Mouse (Mus musculus): Measurements from ENCODE around the gene Fat2. TPM values are rescaled to one million over a fixed set of nuclear protein-coding genes. Genes with fewer than 3 reads are reported as not detected.

Fat2 gene
- total RNA-seq, 1 experiment from 2014 or later, result not detected

DNA sequence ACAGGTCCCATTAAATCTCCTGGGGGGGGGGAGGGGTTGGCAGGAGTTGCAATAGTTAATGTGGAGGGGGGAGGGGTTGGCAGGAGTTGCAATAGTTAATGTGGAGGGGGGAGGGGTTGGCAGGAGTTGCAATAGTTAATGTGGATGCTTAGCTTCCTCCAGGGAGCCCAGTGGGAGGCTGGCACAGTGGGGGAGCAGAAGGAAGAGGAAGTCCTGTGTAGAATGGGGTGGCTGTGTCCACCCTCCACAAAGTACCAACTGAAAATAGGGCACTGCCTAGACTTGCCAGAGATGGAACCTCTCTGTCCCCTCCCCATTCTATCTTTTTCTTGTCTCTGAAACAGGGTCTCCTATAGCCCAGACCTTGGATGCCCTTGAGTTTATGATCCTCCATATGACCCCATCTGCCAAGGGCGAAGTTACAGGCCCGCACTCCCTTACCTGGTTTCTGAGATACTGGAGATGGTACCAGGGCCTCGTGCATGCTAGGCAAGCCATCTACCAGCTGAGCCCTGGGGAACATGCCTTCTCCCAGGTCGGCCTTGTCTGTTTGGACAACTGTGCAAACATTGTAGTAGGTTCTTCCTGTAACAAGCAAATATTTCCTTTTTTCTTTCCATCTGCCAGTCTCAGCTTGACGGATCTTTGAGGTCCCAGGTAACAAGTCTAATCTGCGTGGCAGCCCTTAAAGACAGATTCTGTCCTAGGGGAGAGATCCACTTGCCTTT, 126.6 kb downstream of the Fat2 start:
- peak; percentile 44; the same call in 1 of the 2 replicates for ATAC-seq (replicated peaks; ENCODE audit: insufficient number of reproducible peaks, low FRiP score, low TSS enrichment, poor library complexity, severe bottlenecking)

DNA sequence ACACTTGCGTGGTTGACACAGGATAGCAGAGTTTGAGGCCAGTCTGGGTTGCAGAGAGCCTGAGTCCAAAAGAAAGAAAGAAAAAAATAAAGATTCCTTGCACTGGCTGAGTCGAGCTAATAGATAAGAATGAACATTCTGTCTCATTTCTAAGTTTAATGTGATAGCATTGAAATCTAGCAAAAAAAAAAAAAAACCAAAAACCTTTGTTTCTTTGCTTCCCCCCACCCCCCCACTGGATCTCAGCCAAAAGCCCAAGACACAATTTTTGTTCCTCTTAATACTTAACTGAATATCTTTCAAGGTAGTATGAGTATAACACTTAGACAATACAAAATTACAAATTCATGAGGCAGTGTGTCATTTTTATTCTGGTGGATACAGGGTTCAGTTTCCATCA, 127.3 kb downstream of the Fat2 start:
- no peak for ATAC-seq (replicated peaks; ENCODE audit: insufficient number of reproducible peaks, low FRiP score, low TSS enrichment, poor library complexity, severe bottlenecking)

DNA sequence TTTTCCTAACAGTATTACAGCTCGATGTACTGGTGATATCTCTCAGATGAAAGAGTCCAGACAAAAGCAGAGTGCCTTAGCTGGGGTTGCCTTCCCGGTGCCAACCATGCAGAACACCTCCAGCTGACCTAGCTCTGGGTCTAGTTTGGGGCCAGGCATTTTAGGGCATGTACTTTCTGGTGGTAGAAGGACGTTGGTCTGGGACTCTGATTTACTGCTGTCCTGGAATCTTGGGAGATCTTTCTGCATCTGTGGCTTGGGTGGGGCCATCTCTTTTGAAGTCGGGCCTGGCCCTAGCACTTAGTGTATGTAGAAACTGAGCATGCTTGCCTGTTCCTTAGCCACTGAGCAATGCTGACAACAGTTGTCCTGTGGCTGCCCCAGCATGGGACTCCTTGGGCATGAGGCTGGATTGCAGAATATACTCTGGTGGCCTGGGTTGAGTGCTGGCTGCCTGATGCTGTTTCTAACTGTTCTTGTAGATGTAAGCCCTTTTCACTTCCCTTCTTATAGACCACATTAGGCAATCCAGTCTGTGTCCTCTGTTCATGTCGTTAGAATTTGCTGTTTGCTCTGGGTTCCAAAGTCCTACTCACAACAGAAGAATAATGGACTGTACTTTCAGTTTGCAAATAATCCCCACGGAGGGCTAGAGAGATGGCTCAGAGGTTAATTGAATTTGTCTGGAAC, 128.2 kb downstream of the Fat2 start:
- peak; percentile 58 for ATAC-seq (replicated peaks; ENCODE audit: insufficient number of reproducible peaks, low FRiP score, low TSS enrichment, poor library complexity, severe bottlenecking)

DNA sequence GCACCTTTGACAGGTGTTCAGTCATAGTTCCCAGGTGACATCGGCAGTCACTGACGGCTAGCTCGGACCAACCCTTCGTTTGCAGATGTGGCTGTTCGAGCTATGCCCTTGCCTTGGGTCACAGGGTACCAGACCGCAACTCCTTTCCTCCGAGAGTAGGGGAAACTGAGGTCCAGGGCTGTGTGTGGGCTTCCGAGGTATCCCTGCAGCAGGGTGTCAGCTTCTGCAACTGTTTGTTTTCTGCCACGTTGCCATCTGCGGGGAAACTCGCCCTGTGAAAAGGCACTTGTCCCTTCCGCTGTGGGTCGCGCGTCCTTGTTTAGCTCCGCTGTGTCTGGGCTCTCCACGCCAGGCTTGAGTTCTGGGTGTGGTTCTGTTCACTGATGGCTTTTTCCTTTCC, 131.8 kb downstream of the Fat2 start:
- 0 out of 2 replicates have a peak, but pooled peaks have one; percentile 8 for ATAC-seq (replicated peaks; ENCODE audit: insufficient number of reproducible peaks, low FRiP score, low TSS enrichment, poor library complexity, severe bottlenecking)

DNA sequence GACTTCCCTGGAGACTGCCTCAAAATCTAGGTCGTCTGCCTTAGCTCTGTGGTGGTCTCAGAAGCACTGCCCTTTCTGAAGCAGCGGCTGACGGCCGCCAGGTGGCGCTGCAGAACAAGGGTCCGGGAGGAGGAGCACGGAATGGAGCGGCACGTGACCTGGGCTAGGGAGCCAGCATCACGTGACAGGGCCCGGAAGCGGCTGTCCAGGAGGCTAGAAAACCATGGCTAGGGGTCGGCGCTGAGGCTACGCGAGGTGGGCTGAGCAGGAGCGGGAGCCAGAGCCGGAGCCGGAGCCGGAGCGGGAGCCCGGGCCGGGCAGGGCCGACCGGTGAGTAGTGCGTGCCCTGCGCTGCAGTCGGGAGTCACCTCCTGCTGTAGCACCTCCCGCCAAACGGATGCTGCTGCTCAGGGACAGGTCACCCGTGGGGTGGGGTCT, 132.2 kb downstream of the Fat2 start, which contains the start of gene Slc36a1:
TSS of gene Slc36a1 (plus strand) at position 192 of the 438 bp plus-strand sequence.
- peak; percentile 89 for ATAC-seq (replicated peaks; ENCODE audit: insufficient number of reproducible peaks, low FRiP score, low TSS enrichment, poor library complexity, severe bottlenecking)

Other genes with a start within 250 kb of the Fat2 start
- gene Gm2a, start 238.4 kb downstream of the Fat2 start, total RNA-seq (2017), result 182 to 271 TPM (median 223 TPM) in 3 replicates
- not detected in 3 replicates for gene Slc36a3, start 184.9 kb downstream of the Fat2 start, total RNA-seq (2017)
- gene Slc36a2, start 151.5 kb downstream of the Fat2 start, total RNA-seq (2017), result not detected in 3 replicates
- gene Slc36a1, start 132.2 kb downstream of the Fat2 start, total RNA-seq (2017), result 5.2 to 11.1 TPM (median 8.1 TPM) in 3 replicates
- gene Sparc, start 86.6 kb upstream of the Fat2 start, total RNA-seq (2017), result not detected in 3 replicates
- 91.4 to 104 TPM (median 99.3 TPM) in 3 replicates for gene Atox1, start 124.7 kb upstream of the Fat2 start, total RNA-seq (2017)
- 54.8 to 59.5 TPM (median 56.4 TPM) in 3 replicates for gene G3bp1, start 133.1 kb upstream of the Fat2 start, total RNA-seq (2017)